Mouse (Mus musculus) cerebellum, adult (tissue): ENCODE measurements around the gene Fbxw4.
"Not testable (repeated sequence)": the region's sequence is repeated elsewhere in the genome, so short reads cannot be mapped to it uniquely, and the experiment has no call there.

Source experiments
- ATAC-seq: cut with Nextera tagmentation; 2 replicates; pipeline ENCODE4 v1.9.2; 2017; ENCODE audit warnings: mild to moderate bottlenecking, moderate library complexity, mixed read lengths; ENCODE audit not compliant: insufficient number of reproducible peaks, low FRiP score, low TSS enrichment

Fbxw4 gene

DNA sequence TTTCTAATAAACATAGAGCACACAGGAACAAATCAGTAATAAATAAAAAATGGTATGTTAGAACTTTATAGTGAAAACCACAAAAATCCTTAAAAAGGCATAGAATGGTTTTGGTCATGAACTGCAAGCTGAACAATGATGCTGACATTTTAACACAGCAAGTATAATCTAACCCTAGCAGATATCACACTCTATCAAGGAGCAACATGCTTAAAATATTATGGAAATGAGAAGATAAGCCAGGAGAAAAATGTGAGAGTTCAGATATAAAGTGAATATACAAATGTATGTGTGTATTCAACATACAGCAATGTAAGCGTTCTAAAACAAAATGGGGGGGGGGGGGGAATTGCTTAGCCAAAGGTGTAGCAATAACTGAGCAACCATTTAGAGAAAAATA is 2.3 kb downstream of the Fbxw4 start:
- ATAC-seq = no peak

DNA sequence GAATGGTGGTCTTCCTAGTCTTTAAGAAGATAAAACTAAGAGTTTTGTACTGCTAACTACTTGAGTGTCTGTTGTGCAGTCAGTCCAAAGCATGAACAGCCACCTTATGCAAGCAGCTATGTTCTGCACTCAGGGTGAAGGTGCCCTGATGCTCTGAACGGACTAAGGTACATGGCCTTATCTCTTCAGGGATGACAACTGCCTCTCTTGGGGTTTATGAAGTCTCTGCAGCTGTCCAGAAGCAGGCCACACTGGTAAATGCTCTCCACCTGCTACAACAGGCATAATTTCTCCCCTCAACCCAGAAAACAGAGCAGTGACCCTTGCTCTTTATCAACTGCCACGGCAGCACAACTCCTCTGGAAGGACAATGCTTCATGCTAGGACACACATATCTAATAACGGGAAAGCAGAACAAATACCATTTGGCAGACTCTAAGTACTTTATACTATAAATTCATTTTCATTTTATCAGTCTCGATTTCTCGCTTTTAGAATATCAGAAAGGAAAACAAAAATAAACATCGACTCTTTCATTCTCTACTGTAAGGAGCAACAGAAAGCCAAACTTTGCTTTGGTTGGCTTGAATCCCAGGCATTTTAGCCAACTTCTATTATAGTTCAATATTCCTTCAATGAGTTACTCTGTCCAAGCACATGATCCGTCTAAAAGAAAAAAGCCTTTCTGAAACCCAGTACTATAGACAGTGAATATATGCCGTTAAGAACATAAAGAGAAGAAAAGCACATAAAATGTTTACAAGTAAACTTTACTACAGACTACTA is 3.1 kb downstream of the Fbxw4 start:
- ATAC-seq = no peak

DNA sequence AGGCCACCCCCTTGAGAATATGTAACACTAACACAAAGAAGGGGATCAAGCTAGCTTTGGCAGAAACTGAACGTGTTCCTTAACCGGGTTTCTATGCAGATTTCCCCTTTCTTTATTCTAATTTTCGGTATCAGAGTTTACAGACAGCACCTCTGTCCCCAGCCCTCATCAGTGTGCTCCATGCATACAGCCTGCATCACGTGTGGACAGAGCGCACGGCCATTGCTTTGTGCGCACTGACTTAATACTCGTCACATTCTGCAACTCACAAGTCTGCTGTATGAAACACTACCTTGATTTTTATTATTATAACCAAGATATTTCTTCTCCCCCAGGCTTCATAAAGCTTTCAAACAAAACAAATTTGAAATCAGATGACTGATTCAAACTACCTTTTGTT is 4.2 kb downstream of the Fbxw4 start:
- ATAC-seq = no peak

DNA sequence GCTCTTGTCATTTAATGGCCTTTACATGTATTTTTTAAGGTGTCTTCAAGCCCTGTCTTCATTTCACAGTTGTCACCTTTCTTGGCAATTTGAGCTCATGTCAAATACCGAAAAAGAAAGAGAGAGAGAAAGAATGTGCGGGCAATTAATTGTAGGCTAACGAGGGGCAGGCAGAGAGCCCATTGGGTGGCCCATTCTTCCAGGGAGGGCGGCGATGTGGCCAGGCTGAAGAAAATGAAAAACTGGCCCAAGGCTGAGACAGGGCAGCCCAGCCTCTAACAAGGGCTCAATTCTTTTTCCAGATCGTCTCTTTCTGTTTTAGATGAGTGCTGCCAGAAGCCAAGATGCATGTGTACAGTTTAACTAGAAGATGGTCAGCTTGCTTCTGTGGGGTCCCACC is 6.1 kb downstream of the Fbxw4 start:
- no peak for ATAC-seq

DNA sequence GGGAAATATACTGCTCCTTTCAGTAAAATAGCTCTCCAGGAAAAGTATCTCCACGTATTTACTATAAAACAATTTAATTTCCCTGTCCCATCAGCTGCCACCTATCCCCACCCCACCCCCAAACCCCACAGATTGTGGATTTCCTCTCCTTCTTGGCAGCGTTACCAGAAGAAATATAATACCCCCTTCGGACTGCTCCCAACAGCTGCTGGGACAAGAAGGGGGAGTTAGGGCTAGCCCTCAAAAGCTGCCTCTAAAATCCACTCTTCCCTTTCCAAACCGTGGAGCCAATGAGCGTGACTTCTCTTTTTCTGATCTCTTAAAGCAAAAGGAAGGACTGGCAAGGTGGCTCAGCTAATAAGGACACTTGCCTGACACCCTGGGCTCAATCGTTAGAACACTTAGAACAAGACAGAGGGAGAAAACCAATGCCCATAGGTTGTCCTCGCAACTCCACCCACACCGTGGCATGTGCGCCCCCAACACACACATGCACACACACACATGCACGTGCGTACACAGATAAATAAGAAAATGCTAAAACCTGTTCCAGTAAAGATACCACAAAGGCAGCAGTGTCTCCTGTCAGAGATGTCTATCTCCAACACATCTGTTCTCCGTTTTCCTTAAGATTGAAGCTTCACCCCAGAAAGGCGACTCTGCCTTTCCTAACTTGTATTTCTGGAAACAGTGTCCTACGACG is 7.7 kb downstream of the Fbxw4 start:
- no peak for ATAC-seq

DNA sequence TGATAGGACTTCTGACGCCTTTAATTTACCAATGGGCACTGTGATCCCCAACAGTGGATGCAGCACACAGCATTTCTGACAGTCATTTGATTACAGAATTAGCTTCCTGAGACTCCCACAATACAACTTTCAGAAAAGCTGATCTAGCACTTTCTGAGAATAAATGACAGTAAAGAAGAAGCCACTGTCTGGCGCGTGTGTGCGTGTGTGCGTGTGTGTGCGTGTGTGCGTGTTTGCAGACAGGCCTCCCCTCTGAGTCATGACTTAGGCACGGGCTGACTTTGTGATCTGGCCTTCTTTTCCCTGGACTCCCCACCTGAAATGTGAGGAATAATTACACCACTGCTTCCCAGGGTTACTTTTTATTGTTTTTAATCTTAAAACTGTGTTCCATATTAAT is 8.6 kb downstream of the Fbxw4 start:
- no peak for ATAC-seq

DNA sequence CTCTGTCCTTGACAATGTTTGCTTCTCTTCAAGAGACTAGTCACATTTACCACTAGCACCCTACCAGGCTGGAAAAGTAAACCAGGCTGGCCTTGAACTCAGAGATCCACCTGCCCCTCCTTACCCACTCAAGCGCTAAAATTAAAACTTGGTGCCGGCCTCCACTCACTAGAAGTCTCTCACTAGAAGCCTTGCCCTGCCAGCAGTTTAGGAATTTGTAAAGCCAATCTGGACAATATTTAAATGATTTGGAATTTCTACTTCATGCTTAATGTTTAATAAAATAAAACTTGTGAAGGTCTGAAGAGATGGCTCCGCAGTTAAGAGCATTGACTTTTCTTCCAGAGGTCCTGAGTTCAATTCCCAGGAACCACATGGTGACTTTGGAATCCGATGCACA is 10.3 kb downstream of the Fbxw4 start:
- no peak for ATAC-seq

DNA sequence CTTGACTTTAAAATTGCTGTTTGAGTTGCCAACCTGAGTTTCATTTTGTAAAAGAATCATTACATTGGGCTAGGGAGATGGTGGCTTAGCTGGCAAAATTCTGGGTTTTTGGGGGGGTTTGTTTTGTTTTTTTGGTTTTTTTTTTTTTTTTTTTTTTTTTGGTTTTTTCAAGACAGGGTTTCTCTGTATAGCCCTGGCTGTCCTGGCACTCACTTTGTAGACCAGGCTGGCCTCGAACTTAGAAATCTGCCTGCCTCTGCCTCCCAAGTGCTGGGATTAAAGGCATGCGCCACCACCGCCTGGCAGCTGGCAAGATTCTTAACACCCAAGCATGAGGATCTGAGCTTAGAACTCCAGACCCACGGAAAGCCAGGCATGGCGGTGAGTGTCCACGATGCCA is 11.6 kb downstream of the Fbxw4 start:
- not testable (repeated sequence) for ATAC-seq

DNA sequence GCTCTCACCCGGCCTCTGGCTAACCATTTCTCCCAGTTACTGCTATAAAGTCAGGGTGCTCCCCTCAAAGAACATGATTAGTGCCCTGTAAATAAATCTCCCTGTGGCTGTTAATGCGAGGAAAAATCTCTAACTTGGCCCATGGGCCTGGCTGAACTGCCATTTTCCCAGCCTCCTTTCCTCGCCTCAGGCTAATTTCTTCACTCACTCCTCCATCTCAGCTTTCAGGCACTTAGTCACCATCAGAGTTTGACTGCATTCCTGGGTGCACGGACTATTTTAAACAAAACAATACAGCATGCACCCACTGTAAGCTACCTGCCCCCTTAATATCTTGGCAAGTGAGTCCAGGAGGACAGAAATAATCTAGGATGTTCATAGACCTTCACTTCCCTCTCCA is 13.2 kb downstream of the Fbxw4 start:
- ATAC-seq = no peak

DNA sequence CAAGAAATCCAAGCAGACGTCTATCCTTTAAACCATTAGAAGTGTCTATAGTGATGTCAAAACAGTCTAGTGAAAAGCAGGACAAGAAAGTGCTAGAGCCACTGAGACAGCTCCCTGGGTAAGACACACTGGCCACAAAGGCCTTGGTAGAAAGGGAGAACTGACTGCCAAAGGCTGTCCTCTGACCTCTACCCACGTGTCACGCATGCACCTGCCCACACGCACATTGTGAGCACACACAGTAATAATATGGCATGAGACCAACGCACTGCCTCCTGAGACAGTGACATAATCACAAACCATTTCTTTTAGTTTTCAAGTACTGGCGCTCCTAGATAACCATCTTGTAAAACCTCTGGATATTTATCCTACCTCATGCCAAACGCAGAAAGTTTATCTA is 19.4 kb downstream of the Fbxw4 start:
- no peak for ATAC-seq

DNA sequence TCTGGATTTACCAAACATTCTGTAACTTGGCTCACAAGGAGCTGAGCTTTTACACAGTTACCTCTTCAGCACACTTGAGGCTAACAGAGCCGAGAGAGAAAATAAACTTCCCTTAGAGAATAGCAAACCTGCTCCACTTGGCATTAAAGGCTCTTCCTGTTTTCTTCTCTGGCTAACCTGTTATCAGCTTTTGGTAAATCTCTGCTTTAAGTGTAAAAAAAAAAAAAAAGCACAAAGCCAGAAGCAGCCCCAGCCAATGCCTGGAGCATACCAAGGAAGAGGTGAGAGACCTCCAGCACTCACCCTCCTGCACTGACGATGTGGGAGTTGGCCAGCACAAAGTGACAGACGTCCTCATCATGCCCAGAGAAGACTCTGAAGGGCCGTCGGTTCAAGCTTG is 24.2 kb downstream of the Fbxw4 start:
- no peak for ATAC-seq

DNA sequence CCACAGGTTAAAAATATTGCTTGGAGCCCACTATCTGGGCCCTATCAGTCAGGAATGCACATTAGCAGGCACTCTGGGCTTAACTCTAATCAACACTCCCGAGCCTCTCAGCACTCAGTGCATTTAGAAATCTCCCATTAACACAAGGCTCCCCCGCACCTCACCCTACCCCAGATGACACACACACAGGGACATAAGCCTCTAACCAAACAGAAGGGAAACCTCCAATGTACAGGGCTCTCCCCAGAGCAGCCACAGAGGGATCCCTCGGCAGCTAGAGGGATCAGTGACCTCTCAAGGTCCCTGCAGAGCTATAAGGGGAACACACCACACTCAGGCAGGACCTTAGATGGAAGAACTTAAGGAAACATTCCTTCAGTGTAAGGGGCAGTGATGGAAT is 28.5 kb downstream of the Fbxw4 start:
- ATAC-seq = no peak

DNA sequence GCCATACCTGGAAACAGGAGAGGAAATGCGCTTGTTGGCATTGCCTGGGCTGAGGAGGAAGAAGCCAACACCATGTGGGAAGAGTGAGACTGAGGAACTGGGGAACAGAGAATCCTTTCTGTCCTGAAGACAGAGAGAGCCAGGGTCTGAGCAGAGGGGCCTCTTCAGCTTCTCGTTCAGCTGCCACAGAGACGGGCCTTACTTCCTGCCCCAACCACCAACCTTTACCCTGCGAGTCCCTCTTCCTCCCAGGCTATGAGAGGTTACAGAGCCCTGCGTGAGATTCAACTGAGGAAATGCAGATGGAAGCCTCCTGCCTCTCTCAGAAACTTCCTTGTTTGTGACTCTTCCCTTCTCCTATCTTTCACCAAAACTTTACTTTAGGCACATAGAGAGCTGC is 29.2 kb downstream of the Fbxw4 start:
- no peak for ATAC-seq

DNA sequence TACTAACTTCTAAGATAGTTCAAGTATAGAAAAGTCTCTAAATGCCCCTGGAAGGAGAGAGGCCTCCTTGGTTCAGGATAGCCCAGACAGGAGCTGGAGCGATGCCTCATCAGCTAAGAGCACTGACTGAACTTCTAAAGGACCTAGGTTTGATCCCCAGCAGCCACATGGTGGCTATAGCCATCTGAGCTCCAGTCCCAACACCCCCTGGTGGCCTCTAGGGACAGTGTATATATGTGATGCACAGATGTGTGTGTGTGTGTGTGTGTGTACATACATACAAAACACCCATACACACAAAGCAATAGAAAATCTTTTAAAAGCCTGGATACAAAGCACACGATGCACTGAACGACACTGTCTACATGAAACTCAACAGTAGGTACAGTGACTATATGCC is 30.9 kb downstream of the Fbxw4 start:
- ATAC-seq = no peak

DNA sequence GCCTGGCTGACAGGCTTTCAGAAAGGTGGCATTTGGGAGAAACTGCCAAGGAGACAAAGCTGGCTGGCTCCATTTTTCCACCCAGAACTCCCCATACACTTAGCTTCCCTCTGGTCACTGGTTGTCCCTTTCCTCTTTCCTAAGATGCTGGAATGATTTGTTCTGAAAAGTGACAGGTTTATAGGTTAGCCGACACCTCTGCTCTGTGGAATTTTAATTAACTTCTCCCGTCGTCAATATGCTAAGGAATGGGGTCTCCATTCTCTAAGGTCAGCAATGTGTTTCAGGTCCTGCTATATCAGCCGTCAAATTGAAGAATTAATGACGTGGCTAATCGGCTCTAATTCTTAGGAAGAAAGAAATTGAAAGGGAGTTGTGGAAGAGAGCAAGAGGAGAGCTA is 31.5 kb downstream of the Fbxw4 start:
- no peak for ATAC-seq

DNA sequence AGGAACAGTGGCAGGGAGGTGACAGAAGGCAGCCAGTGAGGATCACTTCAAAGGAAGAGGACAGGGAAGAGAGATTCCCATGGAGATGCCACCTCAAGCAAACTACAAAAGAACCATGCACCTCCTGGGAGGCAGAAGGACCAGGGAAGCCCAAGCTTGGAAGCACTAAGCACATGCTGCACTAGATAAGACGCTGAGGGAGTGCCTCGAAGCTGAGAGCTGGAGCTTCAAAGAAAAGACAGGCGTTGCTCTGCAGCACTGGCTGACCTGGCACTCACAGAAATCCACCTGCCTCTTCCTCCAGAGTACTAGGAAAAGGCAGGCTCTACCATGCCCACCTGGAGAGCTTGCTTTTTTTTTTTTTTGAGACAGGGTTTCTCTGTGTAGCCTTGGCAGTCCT is 33.1 kb downstream of the Fbxw4 start:
- no peak for ATAC-seq

DNA sequence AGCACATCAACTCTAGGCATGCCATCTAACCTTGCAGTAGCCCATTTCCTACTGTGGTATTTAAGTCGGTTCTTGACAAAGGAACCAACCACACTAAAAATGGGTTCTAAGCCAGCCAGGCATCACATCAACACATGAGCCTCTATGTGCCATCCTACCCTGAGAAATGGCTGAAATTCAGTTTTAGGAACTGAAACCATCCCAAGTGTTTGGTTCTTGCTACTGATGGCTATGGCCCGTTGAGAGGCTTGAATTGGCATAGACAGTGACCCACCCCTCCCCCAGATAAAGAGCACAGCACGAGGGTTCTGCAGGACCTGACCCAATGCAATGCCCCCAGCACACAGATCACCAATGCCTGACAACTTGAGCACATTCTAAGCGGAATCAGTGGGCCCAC is 36.4 kb downstream of the Fbxw4 start:
- no peak for ATAC-seq

DNA sequence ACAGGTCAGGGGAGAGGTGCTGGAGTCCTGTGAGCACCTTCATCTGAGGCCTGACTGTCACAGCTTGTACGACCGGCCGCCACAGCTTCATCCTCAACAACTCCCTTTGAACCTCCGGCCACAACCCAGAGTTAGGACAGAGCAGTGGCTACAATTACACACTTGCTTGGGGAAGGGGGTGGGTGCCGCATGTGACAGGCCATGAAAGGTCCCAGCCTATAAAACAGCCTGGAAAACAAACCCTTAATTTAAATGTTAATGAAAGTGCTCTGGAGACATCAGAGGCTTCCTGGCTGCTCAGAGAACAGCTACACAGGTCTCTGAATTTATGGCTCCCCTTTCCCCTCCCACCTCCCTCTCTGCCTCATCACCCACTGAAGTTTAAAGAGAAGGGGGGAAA is 38.0 kb downstream of the Fbxw4 start:
- ATAC-seq = no peak

DNA sequence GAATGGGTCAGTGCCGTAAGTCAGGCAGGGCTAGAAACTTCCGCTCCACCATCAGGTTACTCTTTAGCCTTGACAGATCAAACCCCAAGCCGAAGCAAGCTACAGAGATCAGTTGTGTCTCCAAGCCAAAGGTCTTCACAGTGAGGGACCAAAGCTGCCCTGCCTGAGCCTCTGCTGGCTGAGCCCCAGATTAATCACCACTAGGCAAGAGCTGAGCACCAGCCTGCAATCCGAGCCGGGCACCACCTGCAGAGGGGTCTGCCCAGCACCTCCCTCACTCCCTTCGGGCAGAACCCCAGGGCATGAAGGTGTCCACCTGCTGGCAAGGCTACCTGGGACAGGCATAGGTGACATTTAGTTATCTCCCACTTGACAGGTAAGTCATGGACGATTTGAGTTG is 39.1 kb downstream of the Fbxw4 start:
- no peak for ATAC-seq

DNA sequence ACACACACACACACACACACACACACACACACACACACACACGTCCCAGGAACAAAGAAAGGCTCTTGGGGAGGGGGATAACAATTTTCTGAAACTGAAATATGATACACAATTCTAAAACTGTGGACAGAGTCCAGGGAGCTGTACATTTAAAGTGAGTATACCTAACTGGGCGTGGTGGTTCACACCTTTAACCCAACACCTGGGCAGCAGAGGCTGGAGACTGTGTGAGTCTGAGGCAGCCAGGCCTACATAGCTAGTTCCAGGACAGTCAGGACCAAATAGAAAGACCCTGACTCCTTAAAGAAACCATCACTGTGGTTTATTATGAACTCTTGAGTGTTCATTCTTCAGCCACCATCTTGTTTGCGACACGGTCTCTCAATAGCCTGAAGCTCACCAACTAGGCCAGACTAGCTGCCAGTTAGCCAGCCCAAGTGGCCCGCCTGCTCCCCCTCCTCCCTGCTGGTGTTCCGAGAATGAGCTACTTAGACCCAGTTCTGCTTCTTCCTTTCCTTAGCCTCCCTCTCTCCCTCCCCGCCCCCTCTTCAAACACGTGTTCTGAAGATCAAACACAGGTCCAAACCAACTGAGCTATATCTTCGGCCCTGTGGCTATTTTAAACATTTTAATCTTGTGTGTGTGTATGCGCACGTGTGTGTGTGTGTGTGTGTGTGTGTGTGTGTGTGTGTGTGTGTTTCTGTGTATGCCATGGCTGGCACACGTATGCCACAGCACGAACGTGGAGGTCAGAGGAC is 40.2 kb downstream of the Fbxw4 start:
- no peak for ATAC-seq

DNA sequence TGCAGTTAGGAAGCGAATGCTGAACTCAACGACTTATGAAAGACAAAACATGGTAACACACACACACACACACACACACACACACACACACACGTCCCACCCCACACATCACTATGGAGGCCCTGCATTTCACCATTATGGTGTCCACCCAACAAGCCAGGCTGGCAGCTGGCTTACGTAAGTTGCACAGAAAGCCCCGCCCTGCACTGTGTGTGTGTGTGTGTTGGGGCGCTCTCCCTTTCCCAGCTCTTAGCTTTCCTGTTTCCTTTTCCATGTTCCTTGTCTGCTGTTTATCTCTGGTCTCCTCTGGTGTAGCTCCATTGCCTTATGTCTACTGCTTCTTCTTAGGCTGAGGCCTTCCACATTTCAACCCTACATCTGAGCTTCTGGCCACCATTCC is 41.9 kb downstream of the Fbxw4 start:
- ATAC-seq = no peak

DNA sequence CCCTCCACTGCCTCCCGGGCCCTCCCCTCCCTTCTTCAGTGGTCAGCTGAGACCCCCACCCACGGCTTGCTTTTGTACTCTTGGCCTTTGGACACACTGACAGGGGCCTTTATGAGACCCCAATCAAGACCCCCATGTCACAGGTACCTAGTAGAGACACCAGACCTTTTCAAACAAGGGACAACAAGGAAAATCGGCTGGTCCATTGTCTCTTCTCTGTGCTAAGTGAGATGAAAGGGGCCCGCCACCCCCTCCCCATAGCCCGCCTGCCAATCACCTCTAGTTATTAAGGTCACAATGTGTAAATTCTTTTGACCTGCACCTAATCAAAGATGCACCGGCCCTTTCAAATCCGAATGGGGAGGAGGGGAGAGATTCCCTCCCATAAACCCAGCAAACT is 43.4 kb downstream of the Fbxw4 start:
- ATAC-seq = no peak
